Mouse (Mus musculus) lung, embryonic 14.5 days (tissue): ENCODE data around the gene Zbtb42. TPM values are rescaled to one million over a fixed set of nuclear protein-coding genes. Genes with fewer than 3 reads are reported as not detected.

ENCODE experiments used
- ATAC-seq: fragments of 200-750 bp; cut with Nextera tagmentation; 2 replicates; pipeline ENCODE4 v1.8.0; 2017; ENCODE audit warnings: mild to moderate bottlenecking, moderate TSS enrichment, moderate library complexity; ENCODE audit not compliant: insufficient read depth
- DNase-seq: peaks from one replicate; pipeline ENCODE4 v3.0.0-alpha.2; 2015
- H3K27ac ChIP-seq: fragments of 300-500 bp; sonication (generic); 2 replicates; pipeline ENCODE4 v1.5.1; 2014; ENCODE audit warnings: low read depth, mild to moderate bottlenecking, moderate library complexity
- H3K27me3 ChIP-seq: fragments of 300-500 bp; sonication (generic); 2 replicates; pipeline ENCODE4 v1.6.1; 2014; ENCODE audit warnings: low read length, control low read depth; ENCODE audit not compliant: insufficient read depth
- H3K36me3 ChIP-seq: fragments of 300-500 bp; sonication (generic); 2 replicates; pipeline ENCODE4 v1.6.1; 2014; ENCODE audit warnings: control low read depth; ENCODE audit not compliant: insufficient read depth
- H3K4me1 ChIP-seq: fragments of 300-500 bp; sonication (generic); 2 replicates; pipeline ENCODE4 v1.6.1; 2014; ENCODE audit warnings: antibody characterized with exemption, control low read depth; ENCODE audit not compliant: insufficient read depth
- H3K4me2 ChIP-seq: fragments of 300-500 bp; sonication (generic); 2 replicates; pipeline ENCODE4 v1.6.1; 2014; ENCODE audit warnings: mild to moderate bottlenecking
- H3K4me3 ChIP-seq: fragments of 300-500 bp; sonication (generic); 2 replicates; pipeline ENCODE4 v1.5.1; 2014; ENCODE audit warnings: low read depth, low read length
- H3K9ac ChIP-seq: fragments of 300-500 bp; sonication (generic); 2 replicates; pipeline ENCODE4 v1.6.1; 2014
- H3K9me3 ChIP-seq: fragments of 300-500 bp; sonication (generic); 2 replicates; pipeline ENCODE4 v1.6.1; 2016; ENCODE audit warnings: low read depth, low read length, control low read depth
- CTCF ChIP-seq: IDR thresholded peaks from 2 replicates; pipeline ENCODE4 v1.5.1; 2016; ENCODE audit warnings: antibody characterized with exemption, low read depth
- WGBS: fragments of 180-500 bp; shearing (Covaris S2); extraction: QIAGEN DNeasy Blood & Tissue Kit; methylation state at CpG from one replicate; pipeline ENCODE4 v1.1.7; 2014; 5-methylcytosine and 5-hydroxymethylcytosine counted together
- polyA plus RNA-seq: library from polyadenylated mRNA; unstranded; fragments of >200 nt; fragmentation: Nextera tagmentation; extraction: Ambion mirVana; gene quantifications from 2 replicates; pipeline ENCODE4 v1.2.1, GENCODE M21; 2014

The Zbtb42 gene
- 6.7 and 9.0 TPM in 2 replicates for polyA plus RNA-seq

- H3K4me1 ChIP-seq = peaks cover 24% of the 10 kb centered on the region
- DNase-seq (peak; percentile 78), ATAC-seq (peak; percentile 19)
- H3K4me3 ChIP-seq = peak within 1 kb of the TSS; percentile 66
- H3K9ac ChIP-seq = peak within 1 kb of the TSS; percentile 66
- H3K9me3 ChIP-seq = no peaks in the 10 kb centered on the region
- WGBS = under 1% methylated on average over 52 of the region's 60 CpGs
- peak within 1 kb of the TSS; percentile 90 for H3K27ac ChIP-seq
- H3K27me3 ChIP-seq = peaks cover 17% of the 10 kb centered on the region
- TF ChIP-seq CTCF = no peak
- peak within 1 kb of the TSS; percentile 97 for H3K4me2 ChIP-seq
- 0 out of 2 replicates have a peak, but pooled peaks cover 5% of the 10 kb centered on the region for H3K36me3 ChIP-seq
Measured at GRCm38 (mm10) chr12:112678555-112679026, at the start of gene Zbtb42. Gene Zbtb42, plus strand, starts transcription at chr12:112678828.

GRCm38 (mm10) chr12:112628928-112629721 is 49.5 kb upstream of the Zbtb42 start:
- H3K4me3 ChIP-seq = peak overlapping the region; percentile 18; the same call in 1 of the 2 replicates
- DNase-seq (peak; percentile 87), ATAC-seq (peak; percentile 82)
- no peaks in the 10 kb centered on the region for H3K36me3 ChIP-seq
- 0 out of 2 replicates have a peak overlapping the region, but pooled peaks have one; percentile 3 for H3K27ac ChIP-seq
- H3K9me3 ChIP-seq = no peaks in the 10 kb centered on the region
- TF ChIP-seq CTCF = no peak
- H3K27me3 ChIP-seq = no peaks in the 10 kb centered on the region
- peaks cover 20% of the 10 kb centered on the region; the same call in 1 of the 2 replicates for H3K4me1 ChIP-seq
- peak overlapping the region; percentile 62 for H3K4me2 ChIP-seq
- 25% methylated on average over 19 of the region's 19 CpGs for WGBS
- no peak overlapping the region for H3K9ac ChIP-seq

GRCm38 (mm10) chr12:112630029-112630428 is 48.6 kb upstream of the Zbtb42 start:
- Histone ChIP-seq H3K4me1 (peaks cover 20% of the 10 kb centered on the region; the same call in 1 of the 2 replicates), H3K27ac (no peak overlapping the region), H3K9ac (no peak overlapping the region), H3K9me3 (no peaks in the 10 kb centered on the region), H3K27me3 (no peaks in the 10 kb centered on the region), H3K36me3 (no peaks in the 10 kb centered on the region), H3K4me3 (no peak overlapping the region), H3K4me2 (no peak overlapping the region)
- no peak for DNase-seq
- TF ChIP-seq CTCF = no peak
- no peak for ATAC-seq
- 93% methylated on average over 12 of the region's 12 CpGs for WGBS

GRCm38 (mm10) chr12:112630796-112631195 is 47.8 kb upstream of the Zbtb42 start:
- WGBS = 36% methylated on average over 5 of the region's 5 CpGs
- ATAC-seq = no peak
- H3K4me1 ChIP-seq = peaks cover 20% of the 10 kb centered on the region; the same call in 1 of the 2 replicates
- no peak for TF ChIP-seq CTCF
- no peak overlapping the region for H3K4me3 ChIP-seq
- H3K36me3 ChIP-seq = no peaks in the 10 kb centered on the region
- no peaks in the 10 kb centered on the region for H3K27me3 ChIP-seq
- no peak overlapping the region for H3K27ac ChIP-seq
- no peak for DNase-seq
- no peak overlapping the region for H3K4me2 ChIP-seq
- no peaks in the 10 kb centered on the region for H3K9me3 ChIP-seq
- H3K9ac ChIP-seq = no peak overlapping the region

GRCm38 (mm10) chr12:112631472-112631871 is 47.2 kb upstream of the Zbtb42 start:
- 11% methylated on average over 1 of the region's 1 CpGs for WGBS
- Histone ChIP-seq H3K4me1 (peaks cover 20% of the 10 kb centered on the region; the same call in 1 of the 2 replicates), H3K9me3 (no peaks in the 10 kb centered on the region), H3K27me3 (no peaks in the 10 kb centered on the region), H3K4me2 (no peak overlapping the region), H3K36me3 (no peaks in the 10 kb centered on the region), H3K27ac (no peak overlapping the region), H3K9ac (no peak overlapping the region), H3K4me3 (no peak overlapping the region)
- no peak for TF ChIP-seq CTCF
- peak; percentile 58 for DNase-seq
- ATAC-seq = peak; percentile 29; the same call in 1 of the 2 replicates

- DNase-seq (no peak), ATAC-seq (no peak)
- peaks cover 20% of the 10 kb centered on the region; the same call in 1 of the 2 replicates for H3K4me1 ChIP-seq
- H3K36me3 ChIP-seq = no peaks in the 10 kb centered on the region
- no peaks in the 10 kb centered on the region for H3K27me3 ChIP-seq
- 49% methylated on average over 11 of the region's 11 CpGs for WGBS
- no peak overlapping the region for H3K9ac ChIP-seq
- no peak overlapping the region for H3K4me2 ChIP-seq
- H3K9me3 ChIP-seq = no peaks in the 10 kb centered on the region
- TF ChIP-seq CTCF = no peak
- no peak overlapping the region; the same call in 1 of the 2 replicates for H3K27ac ChIP-seq
- H3K4me3 ChIP-seq = no peak overlapping the region
Measured at GRCm38 (mm10) chr12:112632084-112632777, 46.4 kb upstream of the Zbtb42 start.
